Mouse (Mus musculus): Measurements from ENCODE around the gene Zfp64.
"Not testable (repeated sequence)": the region's sequence is repeated elsewhere in the genome, so short reads cannot be mapped to it uniquely, and the experiment has no call there.

The Zfp64 gene

DNA sequence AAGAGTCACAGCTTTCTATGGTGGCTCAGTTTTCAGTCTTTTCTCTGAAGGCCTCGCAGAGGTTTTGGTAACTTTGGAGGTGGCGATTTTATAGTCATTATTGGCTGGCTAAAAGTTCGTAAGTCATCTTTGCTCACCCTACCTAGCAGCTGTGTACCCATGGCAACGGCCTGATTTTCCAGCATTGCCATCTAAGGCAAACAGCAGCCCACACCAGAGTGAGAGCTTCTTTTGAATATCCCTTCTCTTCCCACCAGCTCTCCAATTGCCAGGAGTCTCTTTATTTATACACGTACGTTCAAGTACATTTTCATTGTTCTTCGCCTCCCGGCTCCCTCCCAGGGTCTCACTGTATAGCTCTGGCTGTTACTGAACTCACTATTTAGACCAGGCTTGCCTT lies 59.9 kb downstream of the Zfp64 start:
- no peak for DNase-seq (ENCODE audit: low spot score)

DNA sequence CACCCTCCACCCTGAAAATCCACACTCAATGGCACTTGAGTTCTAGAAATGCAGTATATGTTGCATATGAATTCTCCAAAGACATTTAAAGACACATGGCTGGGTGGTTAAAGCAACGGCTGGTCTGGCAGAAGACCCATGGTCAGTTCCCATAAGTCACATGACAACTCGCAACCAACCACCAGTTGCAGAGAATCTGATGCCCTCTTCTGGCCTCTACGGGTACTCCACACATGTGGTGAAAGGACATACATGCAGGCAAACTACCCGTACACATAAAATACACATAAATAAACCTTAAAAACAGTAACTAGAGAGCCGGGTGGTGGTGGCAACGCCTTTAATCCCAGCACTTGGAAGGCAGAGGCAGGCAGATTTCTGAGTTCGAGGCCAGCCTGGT lies 60.6 kb downstream of the Zfp64 start:
- DNase-seq (ENCODE audit: low spot score), result no peak

DNA sequence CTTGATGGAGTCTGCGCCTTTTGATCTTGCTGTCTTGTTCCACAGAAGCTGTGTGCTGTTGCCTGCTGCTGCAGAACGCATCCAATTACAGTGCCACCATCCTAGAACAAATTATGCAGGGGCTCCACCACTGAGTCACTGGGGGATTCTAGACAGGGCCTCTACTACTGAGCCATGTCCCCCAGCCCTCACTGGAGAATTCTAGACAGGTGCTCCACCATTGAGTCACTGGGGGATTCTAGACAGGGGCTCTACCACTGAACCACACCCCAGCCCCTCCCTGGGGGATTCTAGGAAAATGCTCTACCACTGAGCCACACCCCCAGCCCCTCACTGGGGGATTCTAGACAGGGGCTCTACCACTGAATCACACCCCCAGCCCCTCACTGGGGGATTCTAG lies 63.3 kb downstream of the Zfp64 start:
- DNase-seq (ENCODE audit: low spot score), result no peak

DNA sequence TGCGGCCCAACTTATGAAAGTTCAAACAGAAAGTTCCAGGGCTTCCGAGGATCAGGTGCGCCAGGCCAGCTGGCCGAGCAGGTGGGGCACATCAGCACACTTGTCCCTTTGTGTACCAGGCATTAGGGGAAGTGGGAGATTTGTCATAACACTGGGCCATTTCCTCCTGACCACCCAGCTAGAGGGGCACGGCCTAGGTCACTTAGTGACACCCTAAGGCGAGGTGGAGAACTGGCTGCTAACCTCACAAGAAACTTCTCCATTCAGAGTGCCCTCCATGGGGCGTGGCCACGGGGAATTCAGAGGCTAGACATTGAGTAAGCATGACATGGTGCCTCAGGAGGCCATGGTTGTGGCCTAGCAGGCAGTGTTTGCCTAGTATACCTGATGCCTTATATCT lies 70.7 kb downstream of the Zfp64 start:
- DNase-seq (ENCODE audit: low spot score), result no peak

DNA sequence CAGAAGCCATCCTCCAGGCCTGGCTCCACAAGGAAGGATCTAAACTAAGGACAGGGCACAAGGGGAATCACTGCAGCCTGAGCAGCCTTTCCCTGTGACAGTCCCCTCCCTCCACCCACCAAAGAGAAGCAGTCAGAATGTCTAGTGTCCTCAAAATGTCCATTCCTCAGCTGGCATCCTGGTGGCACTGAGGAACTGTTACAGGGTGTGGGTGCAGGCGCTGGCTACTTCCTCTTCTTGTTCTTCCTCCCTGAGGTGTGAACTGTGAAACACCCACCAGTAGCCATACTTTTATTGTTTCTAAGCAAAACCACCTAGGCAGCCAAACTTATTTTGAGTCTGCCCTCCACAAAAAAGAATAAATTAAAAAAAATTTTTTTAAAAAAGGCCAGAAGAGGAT lies 72.4 kb downstream of the Zfp64 start:
- DNase-seq (ENCODE audit: low spot score), result no peak

DNA sequence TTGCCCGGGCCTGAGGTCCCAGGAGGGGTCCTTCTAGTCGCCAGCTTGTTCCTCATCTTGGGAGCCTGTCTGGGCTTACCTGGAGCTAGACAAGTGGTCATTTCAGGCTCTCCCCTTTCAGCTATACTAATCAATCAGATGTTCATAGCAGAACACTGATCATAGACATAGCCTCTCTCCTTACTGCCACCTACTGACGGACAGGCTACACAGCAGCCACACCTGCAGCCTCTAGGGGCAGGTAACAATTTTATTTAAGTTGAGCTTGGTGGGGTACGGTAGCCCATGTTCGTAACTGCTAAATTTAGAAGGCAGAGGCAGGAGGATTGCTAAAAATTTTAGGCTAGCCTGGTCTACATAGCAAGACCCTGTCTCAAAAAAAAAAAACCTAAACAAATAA lies 73.5 kb downstream of the Zfp64 start:
- no peak for DNase-seq (ENCODE audit: low spot score)

DNA sequence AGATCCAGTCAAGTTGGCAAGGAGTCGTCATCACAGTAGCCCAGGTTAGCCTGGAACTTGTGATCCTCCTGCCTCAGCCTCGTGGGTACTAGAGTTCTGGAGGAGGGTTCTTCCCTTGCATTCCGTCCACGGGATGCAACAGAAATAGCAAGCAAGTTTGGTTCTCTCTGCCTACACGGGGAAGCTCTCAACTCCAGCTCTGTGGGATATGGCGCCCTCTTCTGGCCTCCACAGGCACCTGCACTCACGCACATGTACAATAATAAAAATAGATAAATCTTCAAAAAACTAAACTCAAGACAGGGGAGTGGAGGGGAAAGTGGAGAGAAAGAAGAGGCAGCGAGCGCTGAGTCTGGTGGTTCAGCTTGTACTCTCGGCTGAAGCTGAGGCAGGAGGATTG lies 75.8 kb downstream of the Zfp64 start:
- DNase-seq (ENCODE audit: low spot score), result no peak

DNA sequence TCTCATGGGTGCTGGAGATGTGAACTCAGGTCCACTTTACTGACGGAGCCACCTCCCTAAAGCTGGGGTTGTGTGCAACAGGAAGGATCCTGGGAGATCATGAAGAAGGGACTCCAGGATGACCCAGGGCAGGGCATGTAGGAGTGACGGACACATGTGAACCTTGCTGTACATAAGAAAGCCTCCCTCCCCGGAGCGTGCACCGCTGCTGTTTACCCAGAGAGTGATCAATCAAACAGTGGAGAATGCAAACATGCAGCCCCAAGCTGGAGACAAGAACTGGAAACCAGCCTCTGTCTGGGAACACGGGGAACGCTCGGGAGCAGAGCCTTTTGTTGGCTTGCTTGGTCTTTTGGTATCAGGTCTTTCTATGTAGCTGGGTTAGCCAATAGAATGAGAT lies 76.7 kb downstream of the Zfp64 start:
- no peak for DNase-seq (ENCODE audit: low spot score)

DNA sequence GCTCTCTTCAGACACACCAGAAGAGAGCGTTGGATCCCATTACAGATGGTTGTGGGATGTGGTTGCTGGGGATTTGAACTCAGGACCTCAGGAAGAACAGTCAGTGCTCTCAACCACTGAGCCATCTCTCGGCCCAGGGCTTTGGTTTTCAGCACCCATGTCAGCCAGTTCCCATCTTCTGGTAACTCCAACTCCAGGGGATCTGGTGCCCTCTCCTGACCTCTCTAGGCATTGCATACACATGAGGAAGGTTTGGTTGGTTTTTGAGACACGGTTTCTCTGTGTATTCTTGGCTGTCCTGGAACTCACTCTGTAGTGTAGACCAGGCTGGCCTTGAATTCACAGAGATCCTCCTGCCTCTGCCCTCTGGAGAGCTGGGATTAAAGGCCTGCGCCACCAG lies 77.2 kb downstream of the Zfp64 start:
- no peak for DNase-seq (ENCODE audit: low spot score)

DNA sequence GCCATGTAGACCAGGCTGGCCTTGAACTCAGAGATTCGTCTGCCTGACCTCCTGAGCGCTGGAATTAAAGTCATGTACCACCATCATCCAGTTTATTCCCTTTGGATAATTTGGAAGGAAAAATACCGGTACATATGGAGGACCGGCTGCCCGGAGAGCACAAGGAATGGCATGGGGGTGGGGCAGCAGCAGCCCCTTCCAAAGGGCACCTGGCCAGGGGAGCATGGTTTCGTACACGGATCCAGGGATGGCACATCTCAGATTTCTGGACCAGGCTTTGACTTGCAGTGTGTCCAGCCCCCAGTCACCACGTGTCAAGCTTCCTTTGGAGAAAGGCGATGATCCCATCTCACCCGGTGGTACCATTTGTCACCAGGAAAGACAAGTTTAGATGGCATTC lies 78.8 kb downstream of the Zfp64 start:
- DNase-seq (ENCODE audit: low spot score), result no peak

DNA sequence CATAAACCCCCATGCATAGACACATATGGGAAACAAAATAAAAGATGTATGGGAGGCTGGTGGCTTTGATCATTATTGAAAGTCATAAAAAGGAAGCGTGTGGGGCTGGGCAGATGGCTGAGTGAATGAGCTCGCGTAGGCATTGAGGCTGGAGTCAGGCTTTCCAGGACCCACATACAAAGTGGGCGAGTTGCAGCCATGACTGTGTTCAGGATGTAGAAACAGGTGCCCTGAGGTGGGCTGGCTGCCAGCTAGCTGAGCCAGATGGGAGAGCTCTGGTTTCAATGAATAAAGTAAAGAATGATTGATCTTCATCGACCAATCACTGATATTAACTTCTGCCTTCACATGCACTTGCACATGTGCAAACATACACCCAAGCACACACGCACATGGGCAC lies 80.9 kb downstream of the Zfp64 start:
- no peak for DNase-seq (ENCODE audit: low spot score)

DNA sequence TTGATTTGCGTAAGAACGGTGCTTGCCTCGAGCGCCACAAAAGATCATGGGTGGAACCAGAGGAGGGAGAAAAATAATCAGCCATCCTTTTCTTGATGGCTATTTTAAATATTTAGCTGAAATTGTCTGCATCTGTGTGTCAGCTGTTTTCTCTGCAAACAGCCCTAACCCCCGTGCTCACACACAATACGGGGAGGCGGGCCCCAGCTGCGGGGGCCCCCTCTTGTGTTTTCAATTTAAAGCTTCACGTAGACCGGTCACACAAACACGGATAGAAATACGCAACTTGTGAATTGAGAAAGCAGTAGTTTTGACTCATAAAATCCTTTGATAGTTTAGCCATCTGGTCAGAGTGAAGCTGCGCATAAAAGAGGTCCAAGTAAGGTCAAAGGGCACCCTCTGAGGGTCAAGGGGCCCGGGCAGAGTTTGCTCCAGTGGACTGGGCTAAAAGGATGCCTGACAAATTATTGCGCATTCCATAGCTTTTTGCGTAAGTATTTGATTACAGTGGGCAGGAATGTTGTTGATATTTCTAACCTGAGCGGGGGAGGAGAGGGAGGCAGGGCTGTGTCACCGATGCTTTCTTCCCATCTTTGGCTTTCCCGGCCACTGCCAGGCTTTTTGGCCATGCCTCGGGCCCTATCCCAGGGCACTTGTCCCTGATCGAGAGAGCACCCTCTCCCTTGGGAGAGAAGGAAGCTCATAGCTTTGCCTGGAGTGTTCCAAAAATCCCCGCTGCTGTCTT lies 83.4 kb downstream of the Zfp64 start:
- DNase-seq (ENCODE audit: low spot score), result no peak

DNA sequence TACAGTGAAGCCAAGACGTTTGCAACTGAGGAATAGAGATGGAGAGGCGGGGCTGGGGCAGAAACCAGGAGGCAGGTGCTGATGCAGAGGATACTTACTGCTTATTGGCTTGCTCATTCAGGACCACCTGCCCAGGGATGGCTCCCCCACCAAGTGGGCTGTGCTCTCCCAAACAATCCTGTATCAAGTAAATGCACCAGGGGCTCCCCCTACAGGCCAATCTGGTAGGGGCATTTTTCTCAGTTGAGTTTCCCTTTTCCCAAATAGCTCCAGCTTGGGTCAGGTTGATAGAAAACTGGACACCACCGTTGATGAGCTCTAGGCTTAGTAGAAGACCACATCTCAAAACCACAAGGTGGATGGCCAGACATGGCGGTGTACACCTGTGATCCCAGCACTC lies 84.9 kb downstream of the Zfp64 start:
- DNase-seq (ENCODE audit: low spot score), result no peak

DNA sequence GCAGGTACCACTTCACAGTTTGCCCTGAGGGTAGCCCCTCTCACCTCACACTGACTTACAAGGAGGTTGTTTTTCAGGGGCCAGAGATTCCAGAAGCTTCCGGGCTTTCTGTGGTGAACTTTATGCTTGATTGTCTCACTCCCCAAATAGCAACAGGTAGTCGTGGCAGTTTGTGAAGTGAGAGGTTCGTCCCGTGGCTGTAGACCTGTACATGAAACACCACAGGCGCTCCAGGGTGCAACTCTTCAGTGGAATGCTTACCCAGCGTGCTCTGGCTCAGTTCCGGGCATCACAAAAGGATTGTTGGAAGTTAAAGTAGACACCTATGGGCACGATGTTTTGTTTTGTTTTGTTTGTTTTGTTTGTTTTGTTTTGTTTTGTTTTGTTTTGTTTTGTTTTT lies 88.4 kb downstream of the Zfp64 start:
- no peak for DNase-seq (ENCODE audit: low spot score)

DNA sequence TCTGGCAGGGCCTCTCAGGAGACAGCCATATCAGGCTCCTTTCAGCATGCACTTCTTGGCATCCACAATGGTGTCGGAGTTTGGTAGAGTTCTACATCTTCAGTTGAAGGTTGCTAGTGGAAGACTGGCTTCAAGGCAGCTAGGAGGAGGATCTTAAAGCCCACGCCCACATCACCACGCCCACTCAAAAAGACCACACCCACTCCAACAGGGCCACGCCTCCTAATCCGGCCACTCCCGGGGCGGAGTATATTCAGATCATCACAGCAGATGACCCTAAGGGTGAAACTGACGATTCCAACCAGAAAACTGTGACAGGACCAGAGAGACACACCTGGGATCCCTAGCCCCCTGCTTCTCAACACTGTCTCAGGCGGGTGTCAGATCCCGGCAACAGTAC lies 89.0 kb downstream of the Zfp64 start:
- DNase-seq (ENCODE audit: low spot score), result no peak

DNA sequence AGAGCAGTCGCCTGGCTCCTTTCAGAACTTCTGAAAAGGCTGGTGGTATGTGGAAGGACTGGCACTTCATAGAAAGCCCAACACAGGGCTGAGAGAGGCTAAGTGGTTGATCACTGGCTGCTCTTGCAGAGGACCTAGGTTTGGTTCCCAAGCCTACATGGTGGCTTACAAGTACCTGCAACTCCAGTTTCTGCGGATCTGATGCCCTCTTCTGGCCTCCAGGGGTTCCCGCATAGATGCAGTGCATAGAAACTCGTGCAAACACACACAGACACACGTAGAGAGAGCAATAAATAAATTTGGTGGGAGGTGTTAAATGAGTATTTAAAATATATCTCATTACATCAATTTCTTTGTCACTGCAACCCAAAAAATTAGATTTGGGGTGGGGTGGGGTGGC lies 90.5 kb downstream of the Zfp64 start:
- no peak for DNase-seq (ENCODE audit: low spot score)

DNA sequence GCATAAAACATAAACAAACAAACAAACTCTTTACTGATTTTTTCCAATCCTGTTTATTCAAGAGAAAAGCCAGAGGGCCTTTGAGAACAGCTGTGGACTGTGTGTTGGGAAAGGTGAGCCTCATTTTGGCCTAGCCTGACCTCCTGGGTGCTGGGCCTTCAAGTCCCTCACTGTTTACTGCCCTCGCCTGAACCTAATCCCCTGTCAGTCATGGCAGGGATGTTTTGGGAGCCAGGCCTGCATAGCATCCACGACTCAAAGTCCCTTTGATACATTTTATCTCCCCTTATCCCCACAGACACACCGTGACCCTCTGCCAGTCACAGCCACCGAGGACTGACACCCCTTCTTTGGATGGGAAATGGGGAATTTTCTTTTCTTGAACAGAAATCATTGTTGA lies 92.7 kb downstream of the Zfp64 start:
- no peak for DNase-seq (ENCODE audit: low spot score)

DNA sequence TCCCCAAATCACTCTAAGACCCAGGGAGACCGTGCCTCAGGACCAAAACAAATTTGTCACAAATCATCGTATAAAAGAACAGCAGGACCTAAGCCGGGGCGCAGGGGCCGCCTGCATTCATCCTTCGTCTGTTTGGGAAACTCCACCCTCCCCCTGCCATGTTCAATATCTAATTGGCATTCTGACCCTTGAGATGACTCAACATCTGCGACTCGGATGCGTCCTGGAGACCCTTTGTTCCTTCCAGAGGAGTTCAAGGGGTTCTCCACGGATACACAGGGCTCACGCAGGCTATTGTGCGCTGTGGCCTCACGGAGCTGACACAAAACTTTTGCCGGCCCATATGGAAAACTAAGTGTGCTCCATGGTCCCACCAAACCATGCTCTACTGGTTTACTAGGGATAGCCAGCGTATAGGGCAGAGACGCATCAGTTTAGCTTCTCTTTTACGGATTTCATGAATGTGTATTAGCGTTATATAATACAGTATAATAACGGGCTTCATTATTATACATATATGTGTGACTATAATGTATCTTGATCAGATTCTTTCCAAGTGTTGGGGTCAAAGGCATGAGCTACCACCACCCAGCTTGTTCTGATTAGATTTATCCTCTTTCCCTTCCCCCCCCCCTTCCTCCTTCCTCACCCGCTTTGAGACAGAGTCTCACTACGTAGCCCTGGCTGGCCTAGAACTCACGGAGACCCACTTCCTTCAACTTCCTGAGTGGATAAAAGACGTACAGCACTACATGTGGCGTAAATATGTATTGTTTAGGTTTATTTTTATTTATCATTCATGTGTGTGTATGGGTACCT lies 94.3 kb downstream of the Zfp64 start:
- DNase-seq (ENCODE audit: low spot score), result no peak

DNA sequence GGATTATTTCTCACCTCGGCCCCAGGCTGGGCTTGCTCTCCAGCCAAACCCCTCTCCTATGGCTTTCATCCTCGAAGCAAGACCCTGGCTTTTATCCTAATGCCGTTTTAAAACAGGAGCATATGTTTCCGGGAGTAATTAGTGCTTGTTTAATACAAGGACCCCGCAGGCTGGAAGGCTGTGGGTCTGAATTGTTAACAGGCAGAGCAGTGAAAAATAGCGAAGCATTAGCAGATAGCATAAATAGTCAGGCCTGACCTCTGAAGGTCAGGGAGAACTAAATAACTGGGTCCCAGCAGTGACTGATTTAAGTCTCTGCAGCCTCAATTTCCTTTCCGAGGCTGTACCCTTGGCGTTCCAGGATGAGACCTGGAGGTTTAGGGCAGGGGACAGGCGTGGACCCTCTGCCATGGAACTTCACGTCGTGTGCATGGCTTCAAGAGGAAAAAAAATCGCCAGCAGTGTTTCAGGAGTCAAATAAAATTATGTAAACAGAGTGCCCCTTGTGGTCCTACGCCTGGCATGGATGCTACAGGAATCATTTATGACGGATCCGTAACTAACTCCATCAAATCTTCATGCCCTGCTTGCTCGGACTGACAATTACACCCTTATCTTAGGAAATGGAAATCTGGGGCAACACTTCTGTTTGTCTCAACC lies 95.2 kb downstream of the Zfp64 start:
- no peak for DNase-seq (ENCODE audit: low spot score)

DNA sequence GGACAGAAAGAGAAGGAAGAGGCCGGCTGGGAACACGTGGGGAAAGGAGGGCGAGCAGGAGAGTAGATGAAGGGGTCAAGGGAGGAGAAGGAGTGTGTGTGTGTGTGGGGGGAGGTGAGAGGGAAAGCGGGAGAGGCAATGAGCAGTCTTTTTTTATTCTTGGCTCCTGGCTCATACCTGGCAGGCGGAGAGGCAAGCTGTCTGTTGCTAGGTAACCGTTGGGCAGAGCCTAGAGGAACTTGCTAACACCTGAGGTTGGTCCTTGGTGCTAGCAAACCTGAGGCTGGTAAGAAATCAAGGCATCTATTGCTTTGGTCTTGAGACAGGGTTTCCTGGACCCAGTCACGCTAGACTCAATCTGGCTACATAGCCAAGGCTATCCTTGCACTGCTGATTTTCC lies 98.7 kb downstream of the Zfp64 start:
- DNase-seq (ENCODE audit: low spot score), result no peak

DNA sequence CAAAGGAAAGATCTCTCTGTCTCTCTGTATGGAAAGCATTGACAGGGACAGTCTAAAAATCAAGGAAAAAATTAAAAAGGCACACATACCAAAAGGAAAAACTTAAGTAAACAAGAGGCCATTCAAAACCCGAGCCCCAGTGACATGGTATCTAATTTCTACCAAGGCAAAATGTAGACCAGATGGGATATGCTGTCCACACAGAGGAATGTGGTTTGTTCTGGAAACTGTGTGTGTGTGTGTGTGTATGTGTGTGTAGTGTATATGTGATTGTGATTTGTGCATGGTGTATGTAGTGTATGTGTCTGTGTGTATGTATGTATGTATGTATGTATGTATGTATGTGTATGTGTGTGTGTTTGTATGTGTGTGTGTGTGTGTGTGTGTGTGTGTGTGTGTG lies 100.6 kb downstream of the Zfp64 start:
- DNase-seq (ENCODE audit: low spot score), result no peak

DNA sequence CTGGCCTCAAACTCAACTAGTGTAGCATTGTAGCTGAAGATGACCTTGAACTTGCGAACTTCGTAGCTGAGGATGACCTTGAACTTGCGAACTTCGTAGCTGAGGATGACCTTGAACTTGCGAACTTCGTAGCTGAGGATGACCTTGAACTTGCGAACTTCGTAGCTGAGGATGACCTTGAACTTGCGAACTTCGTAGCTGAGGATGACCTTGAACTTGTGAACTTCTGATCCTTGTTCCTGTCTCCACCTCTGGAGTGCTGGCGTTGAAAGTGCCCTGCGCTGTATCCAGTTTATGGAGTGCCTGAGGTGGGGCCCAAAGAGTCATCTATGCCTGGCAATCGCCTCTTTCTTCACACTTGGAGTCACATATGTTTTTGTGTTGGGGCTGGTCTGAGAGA lies 101.5 kb downstream of the Zfp64 start:
- DNase-seq (ENCODE audit: low spot score), result not testable (repeated sequence)

DNA sequence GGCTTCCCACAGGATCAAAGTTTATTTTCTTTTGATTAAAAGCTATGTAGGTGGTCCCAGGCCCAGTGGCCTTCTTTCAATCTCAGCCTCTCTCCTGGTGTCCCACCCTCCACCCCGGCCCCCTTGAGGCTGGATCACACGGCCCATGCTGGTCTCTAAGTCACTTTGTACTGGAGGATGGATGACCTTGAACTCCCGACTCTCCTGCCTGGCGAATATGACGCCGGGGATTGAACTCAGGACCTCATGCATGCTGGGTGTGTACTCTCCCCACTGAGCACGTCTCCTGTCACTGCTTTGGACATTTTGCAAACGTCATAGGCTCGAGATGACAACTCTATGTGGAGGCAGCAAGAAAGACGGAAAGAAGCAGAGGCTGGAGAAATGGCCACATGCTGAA lies 103.8 kb downstream of the Zfp64 start:
- no peak for DNase-seq (ENCODE audit: low spot score)
